Mouse (Mus musculus): ENCODE data around the gene Esf1.
"Not testable (repeated sequence)": the region's sequence is repeated elsewhere in the genome, so short reads cannot be mapped to it uniquely, and the experiment has no call there.

Esf1 gene

GRCm38 (mm10) chr2:140096034-140096433 is 74.3 kb downstream of the Esf1 start:
- DNase-seq (ENCODE audit: low spot score in 2 of 2), result no peak

- no peak for DNase-seq (ENCODE audit: low spot score in 2 of 2)
These were observed 76.9 kb downstream of the Esf1 start for GRCm38 (mm10) chr2:140093433-140093832.

- no peak for DNase-seq (ENCODE audit: low spot score in 2 of 2)
These were observed 86.1 kb downstream of the Esf1 start for GRCm38 (mm10) chr2:140084245-140084644.

GRCm38 (mm10) chr2:140080747-140081577 is 89.4 kb downstream of the Esf1 start:
- DNase-seq (ENCODE audit: low spot score in 2 of 2), result no peak

- not testable (repeated sequence) for DNase-seq (ENCODE audit: low spot score in 2 of 2)
These were observed 91.1 kb downstream of the Esf1 start for GRCm38 (mm10) chr2:140079284-140079683.

- DNase-seq (ENCODE audit: low spot score in 2 of 2), result no peak
These were observed 91.6 kb downstream of the Esf1 start for GRCm38 (mm10) chr2:140078600-140079280.

- DNase-seq (ENCODE audit: low spot score in 2 of 2), result no peak
These were observed 92.9 kb downstream of the Esf1 start for GRCm38 (mm10) chr2:140077476-140077875.

GRCm38 (mm10) chr2:140075150-140075549 is 95.2 kb downstream of the Esf1 start:
- no peak for DNase-seq (ENCODE audit: low spot score in 2 of 2)
